Mouse (Mus musculus) CH12.LX (cell line): ENCODE results near the gene Tchhl1. TPM values are rescaled to one million over a fixed set of nuclear protein-coding genes. Genes with fewer than 3 reads are reported as not detected.

ENCODE experiments used
- DNase-seq: peaks from one replicate; pipeline ENCODE4 v3.0.0-alpha.2; 2013; ENCODE audit errors: extremely low read depth
- H3K27ac ChIP-seq: 2 replicates; pipeline ENCODE4 v1.5.1; 2012; ENCODE audit warnings: low read depth, mild to moderate bottlenecking, control low read depth, moderate library complexity; ENCODE audit not compliant: insufficient read depth
- H3K27me3 ChIP-seq: replicated peaks from 2 replicates; pipeline ENCODE3; 2012; ENCODE audit warnings: inconsistent platforms
- H3K36me3 ChIP-seq, 2 experiments: replicated peaks in 1 of 2; 2 replicates each; pipeline versions ENCODE3 to v1.6.1; 2012; ENCODE audit warnings: inconsistent platforms in 1 of 2, low read length in 1 of 2, mild to moderate bottlenecking in 1 of 2, mixed read lengths in 1 of 2, moderate library complexity in 1 of 2; ENCODE audit not compliant: control insufficient read depth in 1 of 2, insufficient read depth in 1 of 2
- H3K4me1 ChIP-seq, 2 experiments: 2 replicates each; pipeline ENCODE4 v1.6.1; 2012; ENCODE audit warnings: inconsistent platforms in 1 of 2, moderate library complexity in 1 of 2; ENCODE audit not compliant: insufficient read depth in 2 of 2, control insufficient read depth in 1 of 2
- H3K4me2 ChIP-seq: 2 replicates; pipeline ENCODE4 v1.6.1; 2012; ENCODE audit warnings: low read depth, mild to moderate bottlenecking, control low read depth; ENCODE audit not compliant: poor library complexity, insufficient read depth, severe bottlenecking
- H3K4me3 ChIP-seq, 3 experiments: fragments of 150-350 bp in 1 of 3; sonication (generic) in 1 of 3; replicated peaks in 1 of 3; 2 replicates each; pipeline versions ENCODE3 to v1.5.1; 2011 to 2012; ENCODE audit warnings: low read depth in 2 of 3, low read length in 2 of 3, mild to moderate bottlenecking in 2 of 3, moderate library complexity in 2 of 3, control low read depth in 1 of 3, improper control_type of control experiment in 1 of 3, inconsistent platforms in 1 of 3, mixed read lengths in 1 of 3; ENCODE audit not compliant: poor library complexity in 1 of 3
- H3K79me2 ChIP-seq: replicated peaks from 2 replicates; pipeline ENCODE4 v1.6.1; 2012; ENCODE audit warnings: mild to moderate bottlenecking, moderate library complexity; ENCODE audit not compliant: control insufficient read depth, poor library complexity, insufficient read depth, severe bottlenecking; ENCODE audit errors: extremely low read depth
- H3K9ac ChIP-seq: 2 replicates; pipeline ENCODE4 v1.6.1; 2012; ENCODE audit warnings: low read depth, mild to moderate bottlenecking, control low read depth, moderate library complexity; ENCODE audit not compliant: insufficient read depth
- H3K9me3 ChIP-seq: replicated peaks from 2 replicates; pipeline ENCODE3; 2012; ENCODE audit warnings: low read length, inconsistent platforms, mixed read lengths
- BHLHE40 ChIP-seq: IDR thresholded peaks from 2 replicates; pipeline ENCODE4 v1.6.1; 2011; ENCODE audit warnings: mild to moderate bottlenecking, low read depth, low read length, improper control_type of control experiment
- E2F4 ChIP-seq: IDR thresholded peaks from 2 replicates; pipeline ENCODE4 v1.6.1; 2011; ENCODE audit warnings: low read depth, low read length, improper control_type of control experiment; ENCODE audit not compliant: insufficient replicate concordance
- EP300 ChIP-seq: IDR thresholded peaks from 2 replicates; pipeline ENCODE4 v1.6.1; 2011; ENCODE audit warnings: low read length, improper control_type of control experiment
- ETS1 ChIP-seq: conservative IDR thresholded peaks from 2 replicates; pipeline ENCODE4 v1.6.1; 2012; ENCODE audit warnings: low read depth, mild to moderate bottlenecking, inconsistent platforms, low read length, improper control_type of control experiment, moderate library complexity
- GABPA ChIP-seq: IDR thresholded peaks from 2 replicates; pipeline ENCODE4 v1.6.1; 2012; ENCODE audit warnings: low read depth, low read length, improper control_type of control experiment, inconsistent platforms; ENCODE audit not compliant: insufficient replicate concordance
- IRF4 ChIP-seq: IDR thresholded peaks from 2 replicates; pipeline ENCODE4 v1.6.1; 2014; ENCODE audit warnings: low read depth, mild to moderate bottlenecking, inconsistent platforms, low read length, improper control_type of control experiment
- JUN ChIP-seq: IDR thresholded peaks from 2 replicates; pipeline ENCODE4 v1.6.1; 2011; ENCODE audit warnings: low read depth, mild to moderate bottlenecking, low read length, improper control_type of control experiment, moderate library complexity; ENCODE audit not compliant: insufficient read depth
- KAT2A ChIP-seq: IDR thresholded peaks from 2 replicates; pipeline ENCODE4 v1.6.1; 2012; ENCODE audit warnings: low read length, improper control_type of control experiment, inconsistent platforms; ENCODE audit not compliant: insufficient replicate concordance
- MAFK ChIP-seq: IDR thresholded peaks from 2 replicates; pipeline ENCODE4 v1.6.1; 2011; ENCODE audit warnings: low read length, improper control_type of control experiment; ENCODE audit not compliant: insufficient replicate concordance
- MAX ChIP-seq: IDR thresholded peaks from 2 replicates; pipeline ENCODE4 v1.6.1; 2011; ENCODE audit warnings: low read length, improper control_type of control experiment
- MAZ ChIP-seq: IDR thresholded peaks from 2 replicates; pipeline ENCODE4 v1.6.1; 2012; ENCODE audit warnings: low read depth, mild to moderate bottlenecking, inconsistent platforms, low read length, improper control_type of control experiment, moderate library complexity
- MEF2A ChIP-seq: IDR thresholded peaks from 2 replicates; pipeline ENCODE4 v1.6.1; 2014; ENCODE audit warnings: low read depth, mild to moderate bottlenecking, inconsistent platforms, low read length, improper control_type of control experiment, borderline replicate concordance
- RAD21 ChIP-seq: IDR thresholded peaks from 2 replicates; pipeline ENCODE4 v1.6.1; 2011; ENCODE audit warnings: low read depth, mild to moderate bottlenecking, low read length, improper control_type of control experiment, moderate library complexity
- RCOR1 ChIP-seq: conservative IDR thresholded peaks from 2 replicates; pipeline ENCODE4 v1.6.1; 2012; ENCODE audit warnings: low read depth, mild to moderate bottlenecking, inconsistent platforms, low read length, improper control_type of control experiment
- SMC3 ChIP-seq: IDR thresholded peaks from 2 replicates; pipeline ENCODE4 v1.6.1; 2011; ENCODE audit warnings: low read depth, low read length, improper control_type of control experiment
- UBTF ChIP-seq: IDR thresholded peaks from 2 replicates; pipeline ENCODE4 v1.6.1; 2012; ENCODE audit warnings: low read depth, mild to moderate bottlenecking, inconsistent platforms, low read length, improper control_type of control experiment, moderate library complexity
- USF2 ChIP-seq: conservative IDR thresholded peaks from 2 replicates; pipeline ENCODE4 v1.6.1; 2011; ENCODE audit warnings: low read depth, low read length, improper control_type of control experiment
- ZC3H11A ChIP-seq: IDR thresholded peaks from 2 replicates; pipeline ENCODE4 v1.6.1; 2012; ENCODE audit warnings: low read depth, mild to moderate bottlenecking, inconsistent platforms, low read length, improper control_type of control experiment
- ZKSCAN1 ChIP-seq: IDR thresholded peaks from 2 replicates; pipeline ENCODE4 v1.6.1; 2012; ENCODE audit warnings: low read depth, inconsistent platforms, low read length, improper control_type of control experiment, borderline replicate concordance
- dilution Hi-C: fragments of 300-500 bp; cut with MboI; formaldehyde crosslinking; loops from 2 replicates; pipeline ENCODE4 v1.14.3; 2020; ENCODE audit warnings: low sequenced_read_pairs; ENCODE audit not compliant: extremely low pct_unique_long_range_greater_than_20kb, extremely low pct_ligation_motif_present
- in situ Hi-C: fragments of 300-500 bp; cut with MboI; formaldehyde crosslinking; loops from 3 replicates; pipeline ENCODE4 v1.14.3; 2019; ENCODE audit warnings: low sequenced_read_pairs, low pct_ligation_motif_present, low pct_unique_long_range_greater_than_20kb, mixed read lengths
- polyA plus RNA-seq: library from polyadenylated mRNA; unstranded; fragments of >175 nt; gene quantifications from 2 replicates; pipeline ENCODE4 v1.2.1, GENCODE M21; 2012; ENCODE audit warnings: low read depth; ENCODE audit not compliant: insufficient read length
- total RNA-seq, 2 experiments: library from RNA; depleted of rRNA; stranded (reverse); fragments of 300-350 nt in 1 of 2; fragments of >200 nt in 1 of 2; gene quantifications; 2 replicates each; pipeline ENCODE4 v1.2.3; 2012 to 2014

The Tchhl1 gene
- total and polyA plus RNA-seq, 3 experiments: not detected

DNA sequence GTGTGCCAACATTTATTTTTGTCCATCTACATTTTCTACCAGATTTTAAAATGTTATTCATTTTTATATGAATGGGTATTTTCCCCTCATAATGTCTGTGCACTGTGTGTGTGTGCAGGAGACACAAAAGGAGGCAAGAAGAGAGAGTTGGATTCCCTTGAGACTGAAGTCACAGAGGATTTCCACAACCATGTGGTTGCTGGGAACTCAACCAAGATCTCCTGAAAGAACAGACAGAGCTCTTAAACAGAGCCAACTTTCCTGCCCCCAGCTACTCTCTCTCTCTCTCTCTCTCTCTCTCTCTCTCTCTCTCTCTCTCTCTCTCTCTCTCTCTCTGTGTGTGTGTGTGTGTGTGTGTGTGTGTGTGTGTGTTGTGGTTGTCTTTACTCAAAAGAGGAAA lies 30.6 kb downstream of the Tchhl1 start:
- H3K79me2 ChIP-seq: no peaks in the 10 kb centered on the region
- H3K4me1 ChIP-seq: peaks cover 0 to 9% of the 10 kb centered on the region in 2 experiments; a peak in 2 of 4 replicates
- in situ Hi-C loops (loop anchor here (10.0 kb wide), 2 partner anchors 134 to 364 kb away; no protein-coding TSS in a partner anchor), dilution Hi-C loops (no loop called here)
- H3K36me3 ChIP-seq: no peaks in the 10 kb centered on the region
- no peak overlapping the region for H3K4me3 ChIP-seq
- TF ChIP-seq RCOR1: no peak
- TF ChIP-seq BHLHE40: no peak
- TF ChIP-seq IRF4: no peak
- TF ChIP-seq ZC3H11A: no peak
- no peak for TF ChIP-seq GABPA
- TF ChIP-seq MAFK: no peak
- no peak for TF ChIP-seq E2F4
- no peak for TF ChIP-seq ETS1
- no peak for TF ChIP-seq UBTF
- no peak for TF ChIP-seq SMC3
- TF ChIP-seq MEF2A: no peak
- TF ChIP-seq MAX: no peak
- no peak for TF ChIP-seq RAD21
- no peak for TF ChIP-seq KAT2A
- TF ChIP-seq MAZ: no peak
- no peaks in the 10 kb centered on the region for H3K27me3 ChIP-seq
- no peaks in the 10 kb centered on the region for H3K9me3 ChIP-seq
- no peak for DNase-seq
- no peak overlapping the region for H3K9ac ChIP-seq
- no peak overlapping the region for H3K4me2 ChIP-seq
- no peak overlapping the region for H3K27ac ChIP-seq

- Histone ChIP-seq H3K4me2 (peak overlapping the region; percentile 44), H3K4me1 (peaks cover 2 to 28% of the 10 kb centered on the region in 2 experiments; a peak in 2 of 4 replicates), H3K36me3 (no peaks in the 10 kb centered on the region), H3K27me3 (no peaks in the 10 kb centered on the region), H3K79me2 (no peaks in the 10 kb centered on the region), H3K9ac (no peak overlapping the region; the same call in 1 of the 2 replicates), H3K4me3 (no peak overlapping the region), H3K9me3 (no peaks in the 10 kb centered on the region), H3K27ac (no peak overlapping the region)
- in situ Hi-C loops (loop anchor here (10.0 kb wide), 1 partner anchor 100 kb away; no protein-coding TSS in a partner anchor), dilution Hi-C loops (no loop called here)
- TF ChIP-seq BHLHE40 (peak; percentile 78), ZKSCAN1 (no peak), EP300 (peak; percentile 66; the same call in 1 of the 2 replicates), IRF4 (peak; percentile 66; the same call in 1 of the 2 replicates), MAFK (0 out of 2 replicates have a peak, but pooled peaks have one; percentile 42), ETS1 (peak; percentile 37), USF2 (no peak), JUN (peak; percentile 26; the same call in 1 of the 2 replicates)
- no peak for DNase-seq
Observed at GRCm38 (mm10) chr3:93504536-93505189, 36.1 kb downstream of the Tchhl1 start.
